Mouse (Mus musculus) splenic B cell, adult 2 months (primary cell): ENCODE measurements around the gene Stau1.
A peak's percentile ranks its signal among the peaks of the same experiment; 100 is the strongest.

ENCODE experiments used
- DNase-seq: peaks from one replicate; pipeline ENCODE4 v3.0.0-alpha.2; 2011; ENCODE audit warnings: low read depth, low spot score
- H3K27me3 ChIP-seq: 2 replicates; pipeline ENCODE4 v1.6.1; 2012; ENCODE audit warnings: mild to moderate bottlenecking, low read length, moderate library complexity, mixed read lengths; ENCODE audit not compliant: control insufficient read depth, poor library complexity, insufficient read depth, severe bottlenecking
- H3K36me3 ChIP-seq: 2 replicates; pipeline ENCODE4 v1.6.1; 2012; ENCODE audit warnings: mild to moderate bottlenecking, low read length, moderate library complexity, mixed read lengths; ENCODE audit not compliant: control insufficient read depth, poor library complexity, insufficient read depth, severe bottlenecking

Gene Stau1

DNA sequence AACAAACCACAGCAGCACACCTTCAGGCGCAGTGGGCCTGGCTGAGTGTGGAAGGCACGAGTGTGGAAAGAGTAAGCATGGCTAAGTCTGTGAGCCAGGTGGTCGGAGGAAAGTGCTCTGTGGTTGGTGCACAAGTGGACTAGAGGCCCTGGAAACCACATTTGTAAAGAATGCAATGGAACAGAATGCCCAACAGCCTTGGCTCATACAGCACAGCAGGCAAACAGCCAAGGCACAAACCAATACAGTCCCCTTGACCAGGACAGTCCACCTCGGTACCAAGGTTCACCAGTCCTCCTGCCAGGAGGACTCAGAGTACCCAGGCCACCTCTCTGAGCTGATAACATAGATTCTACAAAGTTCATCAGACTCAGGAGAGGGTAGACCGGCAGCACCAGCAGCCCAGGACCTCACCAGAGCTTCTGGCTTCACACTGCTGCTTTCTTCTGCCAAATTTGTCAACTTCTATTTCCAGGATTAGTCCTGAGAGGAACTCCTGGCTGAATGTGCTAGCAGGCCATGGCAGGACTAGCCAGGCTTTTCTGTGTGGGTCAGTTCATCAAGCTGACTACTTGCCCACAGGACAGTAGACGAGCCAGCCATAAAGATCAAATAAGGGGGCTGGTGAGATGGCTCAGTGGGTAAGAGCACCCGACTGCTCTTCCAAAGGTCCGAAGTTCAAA is 35.3 kb downstream of the Stau1 start:
- no peaks in the 10 kb centered on the region for H3K27me3 ChIP-seq
- H3K36me3 ChIP-seq, result no peaks in the 10 kb centered on the region; the same call in 1 of the 2 replicates
- no peak for DNase-seq

DNA sequence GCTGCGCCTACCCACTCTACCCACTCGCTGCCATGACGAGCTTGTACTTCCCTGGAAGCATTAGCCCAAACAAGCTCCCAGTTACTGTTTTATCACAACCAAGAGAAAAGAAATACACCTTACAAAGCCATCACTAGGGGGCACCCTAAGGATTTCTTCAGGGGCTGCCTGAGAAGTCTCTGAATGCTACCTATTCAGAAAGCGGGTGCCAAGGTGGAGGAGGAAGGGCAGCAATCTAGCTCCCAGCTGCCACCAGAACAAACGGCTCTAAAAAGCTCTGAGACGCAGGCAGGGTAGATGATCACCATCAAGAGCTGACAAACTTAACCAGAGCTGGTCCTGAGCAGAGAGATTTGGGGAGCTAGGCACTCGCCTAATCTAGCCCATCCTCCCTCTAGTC is 39.3 kb downstream of the Stau1 start:
- peak; percentile 83 for DNase-seq
- Histone ChIP-seq H3K36me3 (no peaks in the 10 kb centered on the region; the same call in none of the 2 replicates), H3K27me3 (no peaks in the 10 kb centered on the region)

DNA sequence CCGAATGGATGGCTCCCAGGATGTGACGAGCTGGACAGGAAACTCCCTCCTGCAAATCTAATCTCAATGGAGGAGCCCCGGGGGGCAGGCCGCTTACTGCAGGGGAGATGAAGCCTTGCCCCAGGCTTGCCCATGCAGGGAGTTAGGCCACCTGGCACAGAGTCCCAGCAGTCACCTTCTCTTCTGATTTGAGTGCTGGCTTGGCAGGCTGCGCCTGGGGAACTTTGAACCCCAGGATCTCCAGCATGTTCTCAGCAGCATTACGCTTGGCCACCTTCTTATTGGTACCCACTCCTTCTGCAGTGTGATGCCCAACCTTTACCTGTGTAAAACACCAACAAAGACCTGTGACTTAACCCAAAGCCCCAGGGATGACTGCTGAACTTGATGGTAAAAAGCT is 43.9 kb downstream of the Stau1 start:
- DNase-seq, result no peak
- peaks cover 23% of the 10 kb centered on the region for H3K36me3 ChIP-seq
- no peaks in the 10 kb centered on the region for H3K27me3 ChIP-seq

DNA sequence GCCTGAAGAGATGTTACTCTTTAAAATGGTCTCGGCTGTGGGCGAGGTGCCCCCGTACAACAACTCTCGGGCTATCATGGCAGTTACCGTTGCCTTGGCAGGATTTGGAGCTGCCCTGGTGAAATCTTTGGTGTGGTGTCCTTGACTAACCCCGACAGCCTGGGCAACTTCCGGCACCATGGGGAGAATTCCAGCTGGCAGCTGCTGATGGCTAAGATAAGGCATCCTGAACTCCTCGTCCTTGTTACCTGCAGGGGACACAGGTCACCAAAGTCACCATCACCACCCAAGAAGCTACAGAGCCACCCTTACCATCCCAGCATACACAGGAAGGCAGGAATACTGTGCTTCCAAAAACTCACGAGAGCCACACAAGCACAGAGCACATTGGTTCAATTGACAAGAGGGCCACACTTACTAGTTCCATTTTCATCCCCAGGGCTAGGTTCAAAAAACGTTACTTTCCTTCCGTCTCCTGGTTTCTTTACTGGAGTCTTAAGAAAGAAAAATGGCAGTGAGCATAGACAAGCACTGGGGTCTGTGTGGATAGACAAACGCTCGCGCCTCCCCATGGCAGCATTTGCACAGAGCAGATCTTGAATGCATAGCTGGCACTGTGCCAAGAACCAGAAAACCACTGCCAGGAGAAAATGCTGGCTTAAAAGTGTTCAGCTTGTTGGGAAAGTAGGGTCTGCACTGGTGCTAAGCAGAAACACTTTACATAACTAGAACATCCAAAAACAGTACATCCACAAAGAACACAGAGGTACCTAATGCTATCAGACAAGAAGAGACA is 45.0 kb downstream of the Stau1 start:
- no peak for DNase-seq
- Histone ChIP-seq H3K36me3 (peaks cover 29% of the 10 kb centered on the region), H3K27me3 (no peaks in the 10 kb centered on the region)

DNA sequence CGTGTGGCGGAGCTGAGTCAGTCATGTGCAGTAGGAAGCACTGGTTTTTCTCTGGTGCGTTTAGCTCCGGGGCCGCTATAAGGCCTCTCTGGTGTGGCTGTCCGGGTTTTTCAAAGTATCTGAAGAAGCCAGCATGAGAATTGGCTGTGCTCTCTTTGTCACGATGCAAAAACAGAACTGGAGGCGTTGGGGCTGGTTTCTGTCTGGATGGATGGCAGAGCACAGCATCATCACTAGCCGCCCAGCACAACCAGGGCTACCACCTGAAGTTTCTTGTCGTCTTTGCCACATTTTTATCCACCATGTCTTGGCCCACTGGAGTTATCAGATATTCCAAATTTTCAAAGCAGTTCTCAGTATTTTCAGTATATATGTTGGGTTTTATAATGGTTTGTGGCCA is 47.2 kb downstream of the Stau1 start:
- H3K27me3 ChIP-seq, result no peaks in the 10 kb centered on the region; the same call in 1 of the 2 replicates
- peaks cover 29% of the 10 kb centered on the region for H3K36me3 ChIP-seq
- no peak for DNase-seq

DNA sequence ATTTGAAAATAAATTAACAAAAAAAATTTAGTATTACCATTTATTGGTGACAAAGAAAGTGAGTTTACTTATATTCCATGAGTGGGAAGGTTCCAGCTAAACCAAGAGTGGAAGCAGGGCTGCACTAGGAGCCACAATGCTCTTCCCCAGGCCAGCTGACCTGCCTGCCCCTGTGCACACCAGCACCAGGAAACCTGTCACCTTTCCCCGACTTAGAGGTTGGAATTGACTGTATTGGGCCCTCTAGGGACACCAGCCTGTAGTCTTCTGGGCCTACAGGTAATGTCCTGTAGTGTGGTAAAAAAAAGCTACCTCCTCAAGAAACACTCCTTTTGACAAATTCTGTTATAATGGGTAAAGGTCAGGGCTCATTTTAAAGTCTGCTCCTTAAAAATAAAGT is 47.9 kb downstream of the Stau1 start:
- DNase-seq, result no peak
- Histone ChIP-seq H3K27me3 (no peaks in the 10 kb centered on the region; the same call in 1 of the 2 replicates), H3K36me3 (peaks cover 29% of the 10 kb centered on the region)

DNA sequence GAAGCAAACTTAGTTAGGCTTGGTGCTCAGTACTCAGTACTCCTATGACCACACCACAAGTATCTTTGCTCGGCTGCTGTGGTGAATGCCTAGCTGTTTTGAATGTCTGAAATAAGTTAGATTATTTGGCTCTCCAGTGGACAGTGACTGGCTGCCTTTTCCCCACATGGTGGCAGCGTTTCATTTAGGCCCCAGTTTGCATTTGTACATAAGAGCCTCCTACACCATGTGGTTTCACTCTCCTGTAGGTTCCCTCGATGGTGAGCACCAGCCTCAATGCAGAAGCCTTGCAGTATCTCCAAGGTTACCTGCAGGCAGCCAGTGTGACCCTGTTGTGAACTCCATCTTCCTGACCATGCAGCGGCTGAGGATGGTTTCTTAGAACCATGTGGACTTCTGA is 50.6 kb downstream of the Stau1 start:
- Histone ChIP-seq H3K36me3 (peaks cover 38% of the 10 kb centered on the region), H3K27me3 (no peaks in the 10 kb centered on the region; the same call in 1 of the 2 replicates)
- DNase-seq, result peak; percentile 50

DNA sequence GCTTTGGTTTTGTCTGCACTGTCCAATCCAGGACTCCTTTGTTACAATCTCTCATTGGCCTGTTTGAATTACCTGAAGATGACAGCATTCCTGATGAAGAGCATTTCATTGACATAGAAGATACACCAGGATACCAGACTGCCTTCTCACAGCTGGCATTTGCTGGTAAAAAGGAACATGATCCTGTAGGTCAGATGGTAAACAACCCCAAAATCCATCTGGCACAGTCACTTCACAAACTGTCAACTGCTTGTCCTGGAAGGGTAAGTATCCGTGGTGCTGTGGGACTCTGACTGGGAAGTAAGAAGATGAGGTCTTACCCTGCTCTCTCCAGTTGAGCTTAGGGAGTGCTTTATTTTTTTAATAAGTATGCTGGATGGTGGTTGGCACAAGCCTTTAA is 51.8 kb downstream of the Stau1 start:
- no peaks in the 10 kb centered on the region; the same call in 1 of the 2 replicates for H3K27me3 ChIP-seq
- peaks cover 29% of the 10 kb centered on the region for H3K36me3 ChIP-seq
- DNase-seq, result no peak

DNA sequence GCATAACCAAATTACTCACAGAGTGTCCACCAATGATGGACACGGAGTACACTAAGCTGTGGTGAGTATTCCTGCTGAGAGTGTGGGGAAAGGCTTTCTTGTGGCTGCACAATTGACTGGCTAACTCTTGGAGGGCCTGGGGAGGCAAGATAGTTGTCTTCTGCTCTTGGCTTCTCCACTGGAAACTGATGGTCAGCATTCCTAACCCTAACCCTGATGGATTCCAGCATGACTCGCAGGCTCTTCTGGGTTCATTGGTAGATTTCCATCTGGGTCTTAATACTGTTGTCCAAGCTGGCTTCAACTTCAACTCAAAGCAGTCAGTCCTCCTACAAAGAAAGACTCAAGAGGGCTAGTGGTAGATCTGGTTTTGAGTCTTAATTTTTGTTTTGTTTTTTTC is 53.0 kb downstream of the Stau1 start:
- DNase-seq, result no peak
- peaks cover 28% of the 10 kb centered on the region for H3K36me3 ChIP-seq

DNA sequence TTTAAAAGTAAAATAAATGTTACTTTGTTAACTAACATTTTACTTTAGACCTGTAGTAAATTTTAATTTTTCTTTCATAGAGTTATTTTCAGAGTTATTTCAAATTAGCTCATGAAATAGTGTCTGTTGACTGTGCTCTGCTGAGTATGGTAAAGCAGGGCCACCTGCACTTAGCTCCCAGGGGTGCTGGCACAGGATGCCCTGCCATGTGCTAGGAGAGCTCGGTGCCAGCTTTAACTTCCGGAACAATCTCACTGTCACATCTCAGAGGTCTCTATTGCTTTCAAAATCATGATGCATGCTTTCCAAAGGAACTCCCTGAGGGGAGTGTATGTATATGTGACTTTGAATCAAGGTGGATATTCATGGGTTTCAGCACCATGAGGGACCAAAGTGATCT is 59.9 kb downstream of the Stau1 start:
- Histone ChIP-seq H3K27me3 (no peaks in the 10 kb centered on the region), H3K36me3 (peaks cover 23% of the 10 kb centered on the region)
- no peak for DNase-seq

More for the DNA sequence above, 53.0 kb downstream of the Stau1 start:
- H3K27me3 ChIP-seq, result no peaks in the 10 kb centered on the region; the same call in 1 of the 2 replicates

DNA sequence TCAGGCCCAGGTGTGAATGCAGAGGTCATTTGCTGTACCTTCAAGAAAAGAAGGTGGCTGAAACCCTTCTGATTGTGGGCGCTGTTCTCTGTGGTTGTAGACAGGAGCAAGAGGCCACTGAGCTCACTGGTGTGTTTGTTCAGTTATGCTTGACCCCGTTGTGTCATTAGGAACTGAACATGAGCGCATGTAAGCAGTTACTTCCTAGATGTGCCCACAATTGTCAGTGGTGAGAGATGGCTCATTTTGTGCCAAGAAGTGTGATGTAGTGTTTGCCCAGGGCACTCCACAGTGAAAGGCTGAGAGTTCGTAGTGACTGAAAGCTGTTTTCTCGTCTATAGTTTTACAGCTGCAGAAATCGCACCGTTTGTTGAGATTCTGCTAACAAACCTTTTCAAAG is 60.5 kb downstream of the Stau1 start:
- Histone ChIP-seq H3K36me3 (peaks cover 19% of the 10 kb centered on the region; the same call in 1 of the 2 replicates), H3K27me3 (no peaks in the 10 kb centered on the region)
- no peak for DNase-seq

DNA sequence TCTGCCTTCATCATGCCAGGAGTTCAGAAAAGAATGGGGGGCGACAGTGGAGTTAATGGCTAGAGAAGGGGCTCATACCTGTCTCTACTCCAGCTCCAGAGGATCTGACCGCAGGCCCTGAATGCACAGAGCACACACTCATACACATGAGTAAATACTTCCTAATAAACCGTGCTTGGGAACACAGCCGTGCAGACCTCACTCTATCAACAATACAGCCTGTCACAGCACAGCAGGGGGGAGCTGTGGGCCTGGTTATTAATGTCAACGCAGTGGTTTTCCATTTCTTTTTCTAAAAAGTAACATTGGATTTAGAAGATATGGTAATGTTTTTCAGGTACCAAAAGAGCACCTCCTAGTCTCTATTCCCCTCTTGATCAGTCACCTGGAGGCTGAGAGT is 61.7 kb downstream of the Stau1 start:
- Histone ChIP-seq H3K36me3 (peaks cover 24% of the 10 kb centered on the region; the same call in 1 of the 2 replicates), H3K27me3 (no peaks in the 10 kb centered on the region)
- DNase-seq, result no peak

DNA sequence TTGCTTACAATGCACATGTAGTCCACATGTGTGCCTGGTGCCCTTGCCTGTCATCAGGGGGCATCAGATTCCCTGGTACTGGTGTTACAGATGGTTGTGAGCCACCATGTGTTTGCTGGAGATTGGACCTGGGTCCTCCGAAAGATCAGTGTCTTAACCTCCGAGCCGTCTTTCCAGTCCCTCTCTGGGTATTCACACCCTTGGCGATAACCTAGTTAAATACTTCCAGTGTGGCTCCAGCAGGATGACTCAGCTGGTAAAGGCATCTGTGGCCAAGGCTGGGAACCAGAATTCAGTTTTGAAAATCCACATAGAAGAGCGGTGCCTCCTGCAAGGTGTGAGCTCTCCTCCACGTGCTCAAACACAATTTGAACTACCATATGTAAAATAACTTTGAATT is 62.2 kb downstream of the Stau1 start:
- Histone ChIP-seq H3K36me3 (peaks cover 25% of the 10 kb centered on the region; the same call in 1 of the 2 replicates), H3K27me3 (no peaks in the 10 kb centered on the region)
- no peak for DNase-seq

DNA sequence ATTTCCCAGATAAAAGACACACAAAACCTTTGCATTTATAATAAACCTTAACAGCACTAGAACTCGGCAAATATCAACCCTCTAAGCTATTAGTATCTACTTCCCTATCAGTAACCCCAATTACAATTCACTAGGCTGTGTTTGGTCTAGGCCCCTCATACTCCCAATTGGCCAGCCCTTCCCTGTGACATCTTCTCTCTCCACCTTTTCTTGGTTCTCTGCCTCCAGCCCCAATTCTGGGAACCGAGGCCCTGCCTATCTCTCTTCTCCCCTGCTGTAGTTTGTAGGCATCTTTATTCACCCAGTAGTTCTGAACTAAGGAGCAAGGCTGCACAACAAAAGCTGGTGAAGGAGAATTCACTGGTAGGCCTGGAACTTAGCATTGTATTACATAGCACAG is 72.1 kb downstream of the Stau1 start:
- no peak for DNase-seq
- Histone ChIP-seq H3K36me3 (peaks cover 24% of the 10 kb centered on the region), H3K27me3 (no peaks in the 10 kb centered on the region)

DNA sequence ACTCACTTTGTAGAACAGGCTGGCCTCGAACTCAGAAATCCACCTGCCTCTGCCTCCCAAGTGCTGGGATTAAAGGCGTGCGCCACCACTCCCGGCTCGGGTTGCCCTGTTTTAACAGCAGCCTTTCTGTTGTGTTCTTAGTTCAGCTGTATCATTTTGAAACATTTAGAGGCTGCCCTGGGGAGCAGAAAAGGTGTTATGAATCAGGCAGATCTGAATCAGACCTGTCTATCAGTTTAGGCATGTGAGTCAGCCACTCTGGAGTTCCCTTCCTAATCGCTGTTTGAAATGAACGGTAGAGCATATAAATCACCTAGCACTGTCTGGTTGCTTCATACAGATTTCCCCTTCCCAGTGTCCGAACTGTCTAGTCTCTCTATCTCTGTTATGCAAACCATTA is 85.6 kb downstream of the Stau1 start:
- DNase-seq, result no peak
- Histone ChIP-seq H3K27me3 (no peaks in the 10 kb centered on the region), H3K36me3 (no peaks in the 10 kb centered on the region)
